Mouse (Mus musculus) kidney, postnatal 0 days (tissue): ENCODE data around the gene Megf9. TPM values are rescaled to one million over a fixed set of nuclear protein-coding genes. Genes with fewer than 3 reads are reported as not detected.
A peak's percentile ranks its signal among the peaks of the same experiment; 100 is the strongest.

Source experiments
- ATAC-seq: fragments of 200-750 bp; cut with Nextera tagmentation; replicated peaks from 2 replicates; pipeline ENCODE4 v1.8.0; 2017; ENCODE audit warnings: low read depth, moderate number of reproducible peaks, moderate TSS enrichment, moderate library complexity; ENCODE audit not compliant: low FRiP score
- DNase-seq: peaks from one replicate; pipeline ENCODE4 v3.0.0-alpha.2; 2016; ENCODE audit warnings: low spot score
- H3K27ac ChIP-seq: fragments of 300-500 bp; sonication (generic); 2 replicates; pipeline ENCODE4 v1.5.1; 2014; ENCODE audit warnings: mild to moderate bottlenecking
- H3K27me3 ChIP-seq: fragments of 300-500 bp; sonication (generic); 2 replicates; pipeline ENCODE4 v1.6.1; 2014; ENCODE audit warnings: low read length, mixed read lengths; ENCODE audit not compliant: insufficient read depth
- H3K36me3 ChIP-seq: fragments of 300-500 bp; sonication (generic); 2 replicates; pipeline ENCODE4 v1.6.1; 2014; ENCODE audit warnings: low read length, mixed read lengths; ENCODE audit not compliant: insufficient read depth
- H3K4me1 ChIP-seq: fragments of 300-500 bp; sonication (generic); replicated peaks from 2 replicates; pipeline ENCODE4 v1.6.1; 2014; ENCODE audit warnings: antibody characterized with exemption, low read length, mixed read lengths; ENCODE audit not compliant: insufficient read depth
- H3K4me2 ChIP-seq: fragments of 300-500 bp; sonication (generic); 2 replicates; pipeline ENCODE4 v1.6.1; 2014; ENCODE audit warnings: mild to moderate bottlenecking, low read length, moderate library complexity, mixed read lengths
- H3K4me3 ChIP-seq: fragments of 300-500 bp; sonication (generic); replicated peaks from 2 replicates; pipeline ENCODE4 v1.5.1; 2014; ENCODE audit warnings: low read depth, low read length
- H3K9ac ChIP-seq: fragments of 300-500 bp; sonication (generic); 2 replicates; pipeline ENCODE4 v1.6.1; 2014; ENCODE audit warnings: low read depth, low read length
- H3K9me3 ChIP-seq: fragments of 300-500 bp; sonication (generic); replicated peaks from 2 replicates; pipeline ENCODE4 v1.6.1; 2016; ENCODE audit warnings: low read length, inconsistent platforms, mixed read lengths
- CTCF ChIP-seq: IDR thresholded peaks from 2 replicates; pipeline ENCODE4 v1.5.1; 2016; ENCODE audit warnings: antibody characterized with exemption, low read depth, mild to moderate bottlenecking, moderate library complexity
- WGBS: fragments of 180-500 bp; shearing (Covaris S2); extraction: QIAGEN DNeasy Blood & Tissue Kit; methylation state at CpG from one replicate; pipeline ENCODE4 v1.1.7; 2014; 5-methylcytosine and 5-hydroxymethylcytosine counted together
- polyA plus RNA-seq: library from polyadenylated mRNA; unstranded; fragments of >200 nt; fragmentation: Nextera tagmentation; extraction: Ambion mirVana; gene quantifications from 2 replicates; pipeline ENCODE4 v1.2.1, GENCODE M21; 2015

Megf9 gene
- polyA plus RNA-seq, 1 experiment from 2014 or later = 13.4 TPM

- no peak for ATAC-seq
These were observed 2.1 kb upstream of the Megf9 start for GRCm38 (mm10) chr4:70536661-70537580.

GRCm38 (mm10) chr4:70535711-70536311 lies 1.0 kb upstream of the Megf9 start:
- Histone ChIP-seq H3K9me3 (no peaks in the 10 kb centered on the region), H3K36me3 (no peaks in the 10 kb centered on the region), H3K27me3 (no peaks in the 10 kb centered on the region), H3K27ac (peak overlapping the region; percentile 88), H3K9ac (peak overlapping the region; percentile 84), H3K4me2 (peak overlapping the region; percentile 91), H3K4me1 (0 out of 2 replicates have a peak, but pooled peaks cover 11% of the 10 kb centered on the region), H3K4me3 (peak overlapping the region; percentile 92)
- no peak for TF ChIP-seq CTCF
- DNase-seq (peak; percentile 46), ATAC-seq (no peak)
- WGBS = 4% methylated on average over 7 of the region's 7 CpGs

More at GRCm38 (mm10) chr4:70536661-70537580, 2.1 kb upstream of the Megf9 start:
- TF ChIP-seq CTCF = no peak
- Histone ChIP-seq H3K4me2 (no peak overlapping the region), H3K4me1 (0 out of 2 replicates have a peak, but pooled peaks cover 11% of the 10 kb centered on the region), H3K9me3 (no peaks in the 10 kb centered on the region), H3K27ac (no peak overlapping the region), H3K9ac (no peak overlapping the region), H3K27me3 (no peaks in the 10 kb centered on the region), H3K36me3 (no peaks in the 10 kb centered on the region), H3K4me3 (no peak overlapping the region)
- peak; percentile 72 for DNase-seq
- WGBS = 28% methylated on average over 2 of the region's 2 CpGs

- Histone ChIP-seq H3K36me3 (no peaks in the 10 kb centered on the region), H3K9me3 (no peaks in the 10 kb centered on the region), H3K4me1 (0 out of 2 replicates have a peak, but pooled peaks cover 11% of the 10 kb centered on the region), H3K4me2 (peak overlapping the region; percentile 91), H3K27ac (peak overlapping the region; percentile 88), H3K27me3 (no peaks in the 10 kb centered on the region), H3K9ac (peak overlapping the region; percentile 84), H3K4me3 (peak overlapping the region; percentile 92)
- DNase-seq (no peak), ATAC-seq (peak; percentile 47; the same call in 1 of the 2 replicates)
- TF ChIP-seq CTCF = no peak
- WGBS = under 1% methylated on average over 18 of the region's 18 CpGs
These were observed 494 bp upstream of the Megf9 start for GRCm38 (mm10) chr4:70535289-70535688.

- WGBS = 1% methylated on average over 62 of the region's 66 CpGs
These were observed 511 bp downstream of the Megf9 start for GRCm38 (mm10) chr4:70534078-70534890.

GRCm38 (mm10) chr4:70533056-70533805 lies 1.6 kb downstream of the Megf9 start:
- Histone ChIP-seq H3K4me1 (0 out of 2 replicates have a peak, but pooled peaks cover 11% of the 10 kb centered on the region), H3K9me3 (no peaks in the 10 kb centered on the region), H3K27me3 (no peaks in the 10 kb centered on the region), H3K27ac (no peak overlapping the region), H3K4me3 (peak overlapping the region; percentile 92), H3K4me2 (peak overlapping the region; percentile 91), H3K9ac (0 out of 2 replicates have a peak overlapping the region, but pooled peaks have one; percentile 78), H3K36me3 (no peaks in the 10 kb centered on the region)
- no peak for TF ChIP-seq CTCF
- ATAC-seq = no peak
- 30% methylated on average over 3 of the region's 3 CpGs for WGBS
- no peak for DNase-seq

More at GRCm38 (mm10) chr4:70534078-70534890, 511 bp downstream of the Megf9 start:
- peak overlapping the region; percentile 78 for H3K27ac ChIP-seq
- peak; percentile 32 for DNase-seq
- no peaks in the 10 kb centered on the region for H3K9me3 ChIP-seq
- peak overlapping the region; percentile 92 for H3K4me3 ChIP-seq
- no peaks in the 10 kb centered on the region for H3K27me3 ChIP-seq
- no peaks in the 10 kb centered on the region for H3K36me3 ChIP-seq
- peak overlapping the region; percentile 78 for H3K9ac ChIP-seq
- peak overlapping the region; percentile 91 for H3K4me2 ChIP-seq
- 0 out of 2 replicates have a peak, but pooled peaks cover 11% of the 10 kb centered on the region for H3K4me1 ChIP-seq
- no peak for TF ChIP-seq CTCF
- peak; percentile 17 for ATAC-seq
